8 mouse cellular contexts compared by ENCODE assay signal in genomic region chr5:36323526-36323925, GRCm38 (mm10).
DNase-seq lines count a peak whose midpoint lies in the region; ATAC-seq and TF ChIP-seq lines count a peak whose summit lies in the region.

No protein-coding gene starts in this region.

- TF ChIP-seq CTCF in intestine, postnatal 0 days (IDR thresholded peaks at IDR 0.05; ENCODE audit: low read depth) = peak; percentile 93

- H3K27ac ChIP-seq in intestine, postnatal 0 days (ENCODE audit: low read depth, low read length) = no peak overlapping the region
- peak overlapping the region; percentile 76 for H3K27ac ChIP-seq in limb, embryonic 12.5 days
- 0 out of 2 replicates have a peak overlapping the region, but pooled peaks have one; percentile 28 for H3K27ac ChIP-seq in midbrain, embryonic 15.5 days

- no peaks in the 10 kb centered on the region for H3K4me1 ChIP-seq in intestine, postnatal 0 days (replicated peaks; ENCODE audit: control insufficient read depth, insufficient read depth, low read length)
- H3K4me1 ChIP-seq in limb, embryonic 12.5 days (replicated peaks) = peaks cover 39% of the 10 kb centered on the region
- H3K4me1 ChIP-seq in midbrain, embryonic 15.5 days = 0 out of 2 replicates have a peak, but pooled peaks cover 10% of the 10 kb centered on the region

- H3K9me3 ChIP-seq in intestine, postnatal 0 days (ENCODE audit: control insufficient read depth) = no peaks in the 10 kb centered on the region
- no peaks in the 10 kb centered on the region for H3K9me3 ChIP-seq in limb, embryonic 12.5 days
- H3K9me3 ChIP-seq in midbrain, embryonic 15.5 days = no peaks in the 10 kb centered on the region

- no peak overlapping the region for H3K4me2 ChIP-seq in intestine, postnatal 0 days (replicated peaks; ENCODE audit: low read depth)
- H3K4me2 ChIP-seq in limb, embryonic 12.5 days = no peak overlapping the region
- H3K4me2 ChIP-seq in midbrain, embryonic 15.5 days = no peak overlapping the region

- no peak overlapping the region for H3K9ac ChIP-seq in intestine, postnatal 0 days (ENCODE audit: low read depth, low read length)
- no peak overlapping the region for H3K9ac ChIP-seq in limb, embryonic 12.5 days (replicated peaks)
- no peak overlapping the region for H3K9ac ChIP-seq in midbrain, embryonic 15.5 days

- 4% methylated on average over 2 of the region's 2 CpGs for WGBS in intestine, postnatal 0 days
- WGBS in limb, embryonic 12.5 days = 2% methylated on average over 2 of the region's 2 CpGs
- 3% methylated on average over 2 of the region's 2 CpGs for WGBS in midbrain, embryonic 15.5 days

- H3K27me3 ChIP-seq in intestine, postnatal 0 days (replicated peaks; ENCODE audit: control insufficient read depth, insufficient read depth, low read length) = no peaks in the 10 kb centered on the region
- peaks cover 5% of the 10 kb centered on the region; the same call in 1 of the 2 replicates for H3K27me3 ChIP-seq in limb, embryonic 12.5 days
- no peaks in the 10 kb centered on the region for H3K27me3 ChIP-seq in midbrain, embryonic 15.5 days (replicated peaks)

- H3K4me3 ChIP-seq in intestine, postnatal 0 days (ENCODE audit: low read depth, low read length) = no peak overlapping the region
- no peak overlapping the region for H3K4me3 ChIP-seq in limb, embryonic 12.5 days (replicated peaks)
- no peak overlapping the region for H3K4me3 ChIP-seq in midbrain, embryonic 15.5 days

- H3K36me3 ChIP-seq in intestine, postnatal 0 days (ENCODE audit: control insufficient read depth, insufficient read depth) = no peaks in the 10 kb centered on the region
- no peaks in the 10 kb centered on the region for H3K36me3 ChIP-seq in limb, embryonic 12.5 days
- H3K36me3 ChIP-seq in midbrain, embryonic 15.5 days (replicated peaks) = no peaks in the 10 kb centered on the region

- peak; percentile 82 for DNase-seq in adrenal gland, adult 2 months
- DNase-seq in embryo, embryonic 11.5 days (ENCODE audit: low read depth, low spot score) = peak; percentile 67
- peak; percentile 73 to 89 for DNase-seq in heart, adult 18-20 months
- DNase-seq in spleen, adult 18-20 months = peak; percentile 47 to 77

- ATAC-seq in intestine, postnatal 0 days = peak; percentile 62; the same call in 1 of the 2 replicates
- peak; percentile 66; the same call in 1 of the 2 replicates for ATAC-seq in limb, embryonic 12.5 days (ENCODE audit: insufficient number of reproducible peaks, insufficient read depth, low FRiP score, low TSS enrichment, low read depth)
- ATAC-seq in midbrain, embryonic 15.5 days (replicated peaks) = peak; percentile 60; the same call in 1 of the 2 replicates
- ATAC-seq in erythroblast, adult 5-6 weeks (replicated peaks; ENCODE audit: low FRiP score, poor library complexity, severe bottlenecking) = no peak
